ENCODE assay signal across 23 mouse cellular contexts in the genomic region with DNA sequence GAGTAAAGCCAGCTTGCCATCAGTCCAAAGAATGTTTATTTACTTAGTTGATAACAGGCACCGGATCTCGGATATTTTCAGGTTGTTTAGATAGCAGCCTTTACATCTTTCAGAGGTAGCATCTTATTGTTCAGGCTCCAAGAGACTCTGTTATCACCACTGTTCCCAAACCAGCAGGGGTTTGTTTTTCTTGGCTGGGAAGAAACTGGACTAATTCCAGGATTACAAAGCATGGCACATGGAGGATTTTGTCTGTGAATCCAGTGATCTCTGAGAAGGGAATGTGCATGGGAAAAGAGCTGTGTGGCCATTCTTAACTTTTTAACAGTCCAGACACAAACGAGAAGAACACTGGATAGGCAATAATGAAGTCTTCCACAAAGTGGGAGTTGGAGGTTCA. TPM values are rescaled to one million over a fixed set of nuclear protein-coding genes. Genes with fewer than 3 reads are reported as not detected.
A peak's percentile ranks its signal among the peaks of the same experiment; 100 is the strongest.
DNase-seq lines count a peak whose midpoint lies in the region; ATAC-seq and TF ChIP-seq lines count a peak whose summit lies in the region.
"Had no signal": no experiment of that assay in that cellular context is flagged by ENCODE, and none has a peak within 500 bp of the region (broad histone marks: within the 10 kb centered on the region; RNA-seq: fewer than 3 reads in every experiment).

No protein-coding gene starts in this region.

- DNase-seq in forebrain, embryonic 11.5 days (ENCODE audit: low spot score) = no peak
- DNase-seq in midbrain, embryonic 14.5 days = peak; percentile 17
- no peak for DNase-seq in midbrain, embryonic 11.5 days (ENCODE audit: low spot score, missing footprints)
- peak; percentile 53 for DNase-seq in cerebellum, adult 8-10 months
- peak; percentile 42 for DNase-seq in forebrain, postnatal 0 days
- no peak for DNase-seq in kidney, postnatal 14 days
- DNase-seq in layer of hippocampus, postnatal 10 days (ENCODE audit: low spot score in 2 of 2) = no peak
- DNase-seq: heart, postnatal 4 days; kidney, adult 9 months; kidney, postnatal 4 days; liver; lung, adult 18-20 months; lung, postnatal 36 days; thymus, postnatal 4 days had no signal

- TF ChIP-seq CTCF in forebrain, postnatal 0 days (IDR thresholded peaks at IDR 0.05; ENCODE audit: low read depth) = no peak

- no peak overlapping the region for H3K4me2 ChIP-seq in forebrain, embryonic 13.5 days
- no peak overlapping the region for H3K4me2 ChIP-seq in forebrain, embryonic 11.5 days (ENCODE audit: low read depth, low read length, severe bottlenecking)
- no peak overlapping the region for H3K4me2 ChIP-seq in midbrain, embryonic 14.5 days (ENCODE audit: low read length)
- H3K4me2 ChIP-seq in midbrain, embryonic 11.5 days = no peak overlapping the region
- no peak overlapping the region for H3K4me2 ChIP-seq in forebrain, postnatal 0 days (ENCODE audit: low read depth)
- H3K4me2 ChIP-seq: heart, embryonic 13.5 days; neural tube, embryonic 15.5 days had no signal

- H3K9me3 ChIP-seq in forebrain, embryonic 13.5 days (replicated peaks) = no peaks in the 10 kb centered on the region
- no peaks in the 10 kb centered on the region; the same call in 1 of the 2 replicates for H3K9me3 ChIP-seq in forebrain, embryonic 11.5 days (ENCODE audit: control insufficient read depth, low read length)
- H3K9me3 ChIP-seq in midbrain, embryonic 14.5 days (ENCODE audit: control insufficient read depth, low read length) = no peaks in the 10 kb centered on the region
- no peaks in the 10 kb centered on the region for H3K9me3 ChIP-seq in midbrain, embryonic 11.5 days (ENCODE audit: control insufficient read depth, low read length)
- H3K9me3 ChIP-seq in forebrain, postnatal 0 days (ENCODE audit: low read length) = no peaks in the 10 kb centered on the region
- H3K9me3 ChIP-seq: heart, embryonic 13.5 days; midbrain, embryonic 10.5 days; neural tube, embryonic 15.5 days had no signal

- WGBS in forebrain, embryonic 13.5 days = 52% methylated on average over 3 of the region's 3 CpGs
- 60% methylated on average over 3 of the region's 3 CpGs for WGBS in forebrain, embryonic 11.5 days
- 58% methylated on average over 3 of the region's 3 CpGs for WGBS in midbrain, embryonic 14.5 days
- WGBS in midbrain, embryonic 11.5 days = 66% methylated on average over 3 of the region's 3 CpGs
- 28% methylated on average over 3 of the region's 3 CpGs for WGBS in forebrain, postnatal 0 days

- H3K4me3 ChIP-seq in forebrain, embryonic 13.5 days = no peak overlapping the region
- no peak overlapping the region for H3K4me3 ChIP-seq in forebrain, embryonic 11.5 days (ENCODE audit: low read depth, low read length)
- no peak overlapping the region for H3K4me3 ChIP-seq in midbrain, embryonic 14.5 days (replicated peaks; ENCODE audit: low read depth, low read length)
- H3K4me3 ChIP-seq in midbrain, embryonic 11.5 days (ENCODE audit: low read depth, low read length) = no peak overlapping the region
- H3K4me3 ChIP-seq in forebrain, postnatal 0 days (ENCODE audit: low read depth, low read length) = no peak overlapping the region
- H3K4me3 ChIP-seq: erythroblast, embryonic 14.5 days; heart, embryonic 13.5 days; midbrain, embryonic 10.5 days; myocyte; neural tube, embryonic 15.5 days had no signal

- peaks cover 9% of the 10 kb centered on the region for H3K4me1 ChIP-seq in forebrain, embryonic 13.5 days
- no peaks in the 10 kb centered on the region for H3K4me1 ChIP-seq in forebrain, embryonic 11.5 days (replicated peaks; ENCODE audit: control insufficient read depth, insufficient read depth, low read length)
- no peaks in the 10 kb centered on the region for H3K4me1 ChIP-seq in midbrain, embryonic 14.5 days (ENCODE audit: control insufficient read depth, insufficient read depth, low read length)
- no peaks in the 10 kb centered on the region for H3K4me1 ChIP-seq in midbrain, embryonic 11.5 days (ENCODE audit: control insufficient read depth, insufficient read depth, low read length)
- H3K4me1 ChIP-seq in forebrain, postnatal 0 days (ENCODE audit: insufficient read depth) = no peaks in the 10 kb centered on the region
- H3K4me1 ChIP-seq: midbrain, embryonic 10.5 days had no signal

- no peak overlapping the region for H3K27ac ChIP-seq in forebrain, embryonic 13.5 days
- no peak overlapping the region for H3K27ac ChIP-seq in forebrain, embryonic 11.5 days (ENCODE audit: low read depth, low read length)
- no peak overlapping the region for H3K27ac ChIP-seq in midbrain, embryonic 14.5 days (replicated peaks; ENCODE audit: low read depth, low read length)
- no peak overlapping the region for H3K27ac ChIP-seq in midbrain, embryonic 11.5 days (ENCODE audit: low read depth, low read length)
- no peak overlapping the region for H3K27ac ChIP-seq in forebrain, postnatal 0 days (ENCODE audit: low read depth, low read length)
- H3K27ac ChIP-seq: heart, embryonic 13.5 days; midbrain, embryonic 10.5 days; neural tube, embryonic 15.5 days had no signal

- H3K27me3 ChIP-seq in forebrain, embryonic 13.5 days = no peaks in the 10 kb centered on the region
- no peaks in the 10 kb centered on the region for H3K27me3 ChIP-seq in forebrain, embryonic 11.5 days (ENCODE audit: control insufficient read depth, insufficient read depth, low read length)
- H3K27me3 ChIP-seq in midbrain, embryonic 14.5 days (ENCODE audit: control insufficient read depth, insufficient read depth, low read length) = no peaks in the 10 kb centered on the region
- no peaks in the 10 kb centered on the region for H3K27me3 ChIP-seq in midbrain, embryonic 11.5 days (ENCODE audit: control insufficient read depth, insufficient read depth, low read length)
- H3K27me3 ChIP-seq in forebrain, postnatal 0 days (ENCODE audit: insufficient read depth, low read length) = no peaks in the 10 kb centered on the region
- H3K27me3 ChIP-seq: CH12.LX; neural tube, embryonic 15.5 days had no signal

- H3K36me3 ChIP-seq in forebrain, embryonic 13.5 days (ENCODE audit: poor library complexity, severe bottlenecking) = peaks cover 14% of the 10 kb centered on the region
- no peaks in the 10 kb centered on the region for H3K36me3 ChIP-seq in forebrain, embryonic 11.5 days (ENCODE audit: control insufficient read depth, insufficient read depth, low read length)
- peaks cover 10% of the 10 kb centered on the region for H3K36me3 ChIP-seq in midbrain, embryonic 14.5 days (ENCODE audit: control insufficient read depth, insufficient read depth, low read length)
- H3K36me3 ChIP-seq in midbrain, embryonic 11.5 days (ENCODE audit: control insufficient read depth, insufficient read depth, low read length) = no peaks in the 10 kb centered on the region
- no peaks in the 10 kb centered on the region for H3K36me3 ChIP-seq in forebrain, postnatal 0 days (ENCODE audit: insufficient read depth)
- H3K36me3 ChIP-seq: heart, embryonic 13.5 days; neural tube, embryonic 15.5 days had no signal

- H3K9ac ChIP-seq in forebrain, embryonic 13.5 days = no peak overlapping the region
- no peak overlapping the region for H3K9ac ChIP-seq in forebrain, embryonic 11.5 days (ENCODE audit: low read length)
- no peak overlapping the region for H3K9ac ChIP-seq in midbrain, embryonic 14.5 days (replicated peaks; ENCODE audit: low read length)
- no peak overlapping the region for H3K9ac ChIP-seq in midbrain, embryonic 11.5 days (ENCODE audit: low read length)
- H3K9ac ChIP-seq in forebrain, postnatal 0 days = no peak overlapping the region
- H3K9ac ChIP-seq: heart, embryonic 13.5 days; neural tube, embryonic 15.5 days had no signal

- ATAC-seq in forebrain, embryonic 13.5 days = 0 out of 2 replicates have a peak, but pooled peaks have one; percentile 25
- no peak for ATAC-seq in forebrain, embryonic 11.5 days (replicated peaks; ENCODE audit: low FRiP score)
- no peak for ATAC-seq in midbrain, embryonic 14.5 days (ENCODE audit: low FRiP score, low TSS enrichment)
- no peak for ATAC-seq in midbrain, embryonic 11.5 days (ENCODE audit: low FRiP score)
- no peak for ATAC-seq in forebrain, postnatal 0 days
- ATAC-seq: inflammation-experienced regulatory T-cells, adult 6 months had no signal

RNA-seq across cellular contexts. Expression of a gene that starts 43.0 kb away (rescaled TPM):
- polyA plus RNA-seq in forebrain, embryonic 13.5 days (2015; fragmentation: Nextera tagmentation; extraction: Ambion mirVana) = 14.5 and 15.2 TPM in 2 replicates
- 20.6 and 21.6 TPM in 2 replicates for polyA plus RNA-seq in forebrain, embryonic 11.5 days (2014; fragmentation: Nextera tagmentation; extraction: Ambion mirVana)
- polyA plus RNA-seq in midbrain, embryonic 14.5 days (2014; fragmentation: Nextera tagmentation; extraction: Ambion mirVana) = 16.2 and 31.7 TPM in 2 replicates
- 20.9 and 21.4 TPM in 2 replicates for polyA plus RNA-seq in midbrain, embryonic 11.5 days (2014; fragmentation: Nextera tagmentation; extraction: Ambion mirVana)
- 64.1 and 72.0 TPM in 2 replicates for total RNA-seq in forebrain, postnatal 0 days (2014; rRNA removed)
- polyA plus RNA-seq in forebrain, postnatal 0 days (2015; fragmentation: Nextera tagmentation; extraction: Ambion mirVana) = 8.5 and 11.8 TPM in 2 replicates
- total RNA-seq in layer of hippocampus, postnatal 10 days (2021) = 10 to 100 TPM; 84.4 to 89.2 TPM
- total RNA-seq: common myeloid progenitor, adult 5-6 weeks had no signal
- polyA plus RNA-seq: erythroblast, embryonic 14.5 days had no signal

Comparison
In these comparisons a context has a peak if more than half of its experiments do, and no peak if none do; other contexts are left out.
1. DNase-seq: peak in midbrain, embryonic 14.5 days (single experiment), cerebellum, adult 8-10 months (single experiment) and forebrain, postnatal 0 days (single experiment); none in forebrain, embryonic 11.5 days (single experiment), midbrain, embryonic 11.5 days (single experiment), kidney, postnatal 14 days (single experiment) and layer of hippocampus, postnatal 10 days (0 of 2).